Mouse (Mus musculus): Measurements from ENCODE around the gene Fxyd2. TPM values are rescaled to one million over a fixed set of nuclear protein-coding genes. Genes with fewer than 3 reads are reported as not detected.

The Fxyd2 gene
- total RNA-seq, 2 experiments from 2014 or later = 1.4 to 2.6 TPM

- DNase-seq = no peak
- intact Hi-C loops (cut with DNase I) = no loop called here
Measured at GRCm38 (mm10) chr9:45458363-45458762, 58.9 kb downstream of the Fxyd2 start.

Other genes starting within 250 kb of the Fxyd2 start
- gene BC049352, start 217.7 kb upstream of the Fxyd2 start, total RNA-seq (2021) = 1 to 10 TPM in 1 of 2 experiments, under 1 TPM in 1; 0.92 to 1.7 TPM
- gene Tmprss4, start 195.6 kb upstream of the Fxyd2 start, total RNA-seq (2021) = not detected
- gene Il10ra, start 130.5 kb upstream of the Fxyd2 start, total RNA-seq (2021) = under 1 TPM; 0.28 to 0.62 TPM
- under 1 TPM; 0.22 to 0.43 TPM for gene Tmprss13, start 80.6 kb upstream of the Fxyd2 start, total RNA-seq (2021)
- gene Fxyd6, start 29.5 kb upstream of the Fxyd2 start, total RNA-seq (2021) = 10 to 100 TPM; 24.2 to 33.4 TPM
- not detected for gene Dscaml1, start 27.0 kb downstream of the Fxyd2 start, total RNA-seq (2021)

Data from gastrocnemius, postnatal 36 days (tissue).